Comparison of ENCODE assay signal across 15 mouse cellular contexts in genomic region chr19:26545671-26546070, GRCm38 (mm10). TPM values are rescaled to one million over a fixed set of nuclear protein-coding genes. Genes with fewer than 3 reads are reported as not detected.
A peak's percentile ranks its signal among the peaks of the same experiment; 100 is the strongest.
DNase-seq lines count a peak whose midpoint lies in the region; ATAC-seq lines count a peak whose summit lies in the region.
"Had no signal": no experiment of that assay in that cellular context is flagged by ENCODE, and none has a peak within 500 bp of the region (broad histone marks: within the 10 kb centered on the region; RNA-seq: fewer than 3 reads in every experiment).

No protein-coding gene starts in this region.

- no peak overlapping the region for H3K9ac ChIP-seq in kidney, embryonic 15.5 days
- H3K9ac ChIP-seq in embryonic facial prominence, embryonic 12.5 days: no peak overlapping the region
- H3K9ac ChIP-seq in limb, embryonic 13.5 days: no peak overlapping the region
- H3K9ac ChIP-seq: forebrain, embryonic 15.5 days; hindbrain, embryonic 12.5 days; liver, postnatal 0 days; midbrain, embryonic 13.5 days; neural tube, embryonic 15.5 days had no signal

- H3K27ac ChIP-seq in kidney, embryonic 15.5 days: no peak overlapping the region
- H3K27ac ChIP-seq in embryonic facial prominence, embryonic 12.5 days: no peak overlapping the region
- H3K27ac ChIP-seq in limb, embryonic 13.5 days: 0 out of 2 replicates have a peak overlapping the region, but pooled peaks have one; percentile 6
- H3K27ac ChIP-seq: forebrain, embryonic 15.5 days; hindbrain, embryonic 12.5 days; midbrain, embryonic 13.5 days; neural tube, embryonic 15.5 days had no signal

- no peak overlapping the region for H3K4me3 ChIP-seq in kidney, embryonic 15.5 days (replicated peaks)
- H3K4me3 ChIP-seq in embryonic facial prominence, embryonic 12.5 days: no peak overlapping the region
- H3K4me3 ChIP-seq in limb, embryonic 13.5 days: no peak overlapping the region
- H3K4me3 ChIP-seq: forebrain, embryonic 15.5 days; hindbrain, embryonic 12.5 days; midbrain, embryonic 13.5 days; neural tube, embryonic 15.5 days had no signal

- no peak for ATAC-seq in kidney, embryonic 15.5 days (replicated peaks; ENCODE audit: low FRiP score)
- peak; percentile 50; the same call in 1 of the 2 replicates for ATAC-seq in embryonic facial prominence, embryonic 12.5 days (ENCODE audit: insufficient number of reproducible peaks, insufficient read depth, low FRiP score, low TSS enrichment)
- no peak for ATAC-seq in limb, embryonic 13.5 days (ENCODE audit: low FRiP score, low read depth)
- ATAC-seq: forebrain, embryonic 15.5 days; liver, postnatal 0 days; midbrain, embryonic 13.5 days had no signal

- no peak overlapping the region for H3K4me2 ChIP-seq in kidney, embryonic 15.5 days
- no peak overlapping the region for H3K4me2 ChIP-seq in embryonic facial prominence, embryonic 12.5 days (replicated peaks)
- no peak overlapping the region for H3K4me2 ChIP-seq in limb, embryonic 13.5 days (replicated peaks)
- H3K4me2 ChIP-seq: forebrain, embryonic 15.5 days; hindbrain, embryonic 12.5 days; midbrain, embryonic 13.5 days; neural tube, embryonic 15.5 days had no signal

- no peaks in the 10 kb centered on the region for H3K36me3 ChIP-seq in kidney, embryonic 15.5 days
- H3K36me3 ChIP-seq in embryonic facial prominence, embryonic 12.5 days: no peaks in the 10 kb centered on the region
- no peaks in the 10 kb centered on the region for H3K36me3 ChIP-seq in limb, embryonic 13.5 days
- H3K36me3 ChIP-seq: forebrain, embryonic 15.5 days; hindbrain, embryonic 12.5 days; midbrain, embryonic 13.5 days; neural tube, embryonic 15.5 days had no signal

- no peaks in the 10 kb centered on the region for H3K9me3 ChIP-seq in kidney, embryonic 15.5 days (replicated peaks)
- H3K9me3 ChIP-seq in embryonic facial prominence, embryonic 12.5 days: no peaks in the 10 kb centered on the region
- H3K9me3 ChIP-seq in limb, embryonic 13.5 days: no peaks in the 10 kb centered on the region
- H3K9me3 ChIP-seq: forebrain, embryonic 15.5 days; neural tube, embryonic 15.5 days had no signal

- 38% methylated on average over 3 of the region's 3 CpGs for WGBS in kidney, embryonic 15.5 days
- WGBS in embryonic facial prominence, embryonic 12.5 days: 24% methylated on average over 3 of the region's 3 CpGs
- 18% methylated on average over 3 of the region's 3 CpGs for WGBS in limb, embryonic 13.5 days

- no peaks in the 10 kb centered on the region for H3K4me1 ChIP-seq in kidney, embryonic 15.5 days
- H3K4me1 ChIP-seq in embryonic facial prominence, embryonic 12.5 days: peaks cover 37% of the 10 kb centered on the region
- peaks cover 57% of the 10 kb centered on the region for H3K4me1 ChIP-seq in limb, embryonic 13.5 days
- H3K4me1 ChIP-seq: hindbrain, embryonic 12.5 days had no signal

- H3K27me3 ChIP-seq in kidney, embryonic 15.5 days: no peaks in the 10 kb centered on the region
- H3K27me3 ChIP-seq in embryonic facial prominence, embryonic 12.5 days: no peaks in the 10 kb centered on the region
- no peaks in the 10 kb centered on the region for H3K27me3 ChIP-seq in limb, embryonic 13.5 days
- H3K27me3 ChIP-seq: forebrain, embryonic 15.5 days; hindbrain, embryonic 12.5 days; midbrain, embryonic 13.5 days; neural tube, embryonic 15.5 days had no signal

- peak; percentile 10 to 25 for DNase-seq in kidney, postnatal 4 days
- peak; percentile 29 for DNase-seq in embryo, embryonic 11.5 days (ENCODE audit: low read depth, low spot score)
- no peak for DNase-seq in Muller cell, postnatal 12 days (ENCODE audit: inconsistent ontology term)
- no peak for DNase-seq in frontal cortex, postnatal 36 days (ENCODE audit: low spot score in 2 of 2)
- DNase-seq: gastrocnemius, postnatal 10 days; kidney, adult 9 months; liver; liver, postnatal 0 days had no signal

RNA-seq across cellular contexts. Expression of gene Smarca2, which starts 59.2 kb away (rescaled TPM):
- 45.5 and 46.2 TPM in 2 replicates for polyA plus RNA-seq in kidney, embryonic 15.5 days (2015; fragmentation: Nextera tagmentation; extraction: Ambion mirVana)
- polyA plus RNA-seq in embryonic facial prominence, embryonic 12.5 days (2016; fragmentation: Nextera tagmentation; extraction: Ambion mirVana): 75.4 and 80.7 TPM in 2 replicates
- 91.3 and 93.5 TPM in 2 replicates for polyA plus RNA-seq in limb, embryonic 13.5 days (2015; fragmentation: Nextera tagmentation; extraction: Ambion mirVana)

Comparison
In these comparisons a context has a peak if more than half of its experiments do, and no peak if none do; other contexts are left out.
1. DNase-seq: peak in kidney, postnatal 4 days (2 of 2) and embryo, embryonic 11.5 days (single experiment); none in Muller cell, postnatal 12 days (single experiment) and frontal cortex, postnatal 36 days (0 of 2).